In the genomic region with DNA sequence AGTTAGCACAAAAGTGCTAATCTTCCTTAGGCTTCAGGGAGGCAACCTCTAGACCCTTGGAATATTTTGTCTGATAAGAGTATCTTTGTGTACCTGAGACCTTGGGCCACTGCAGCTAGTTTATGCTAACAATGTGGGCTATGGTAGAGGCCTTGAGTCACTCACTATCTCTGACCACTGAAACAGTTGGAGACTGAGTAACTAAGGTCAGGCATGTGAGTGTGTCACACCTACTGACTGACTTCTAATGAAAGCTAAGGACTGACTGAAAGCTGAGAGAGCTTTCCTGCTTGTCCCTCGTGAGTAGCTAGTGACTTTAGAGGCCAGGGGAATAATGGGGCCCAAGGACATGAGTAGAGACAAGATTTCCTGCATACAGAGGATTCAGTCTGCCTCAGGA, we compare ENCODE assay signal across 16 mouse cellular contexts.
"Had no signal": no experiment of that assay in that cellular context is flagged by ENCODE, and none has a peak within 500 bp of the region (broad histone marks: within the 10 kb centered on the region; RNA-seq: fewer than 3 reads in every experiment).

No protein-coding gene starts in this region.

- H3K36me3 ChIP-seq: limb, embryonic 12.5 days; liver, embryonic 13.5 days; lung, embryonic 15.5 days; neural tube, embryonic 13.5 days had no signal

- ATAC-seq: liver, postnatal 0 days; midbrain, embryonic 16.5 days had no signal

- H3K9me3 ChIP-seq: limb, embryonic 12.5 days; liver, embryonic 13.5 days; lung, embryonic 15.5 days; megakaryocyte, embryonic 14.5 days; neural tube, embryonic 13.5 days had no signal

- H3K4me1 ChIP-seq: limb, embryonic 12.5 days; liver, embryonic 13.5 days; lung, embryonic 15.5 days; megakaryocyte, embryonic 14.5 days; neural tube, embryonic 13.5 days had no signal

- H3K27ac ChIP-seq: layer of hippocampus, adult 2 months; limb, embryonic 12.5 days; liver, embryonic 13.5 days; lung, embryonic 15.5 days; macrophage; neural tube, embryonic 13.5 days had no signal

- DNase-seq: kidney, postnatal 36 days; liver; liver, embryonic 13.5 days; liver, postnatal 0 days; lung, postnatal 14 days; right cerebral cortex, adult 18-20 months; right cerebral cortex, postnatal 25 days; thymus, postnatal 4 days had no signal

- H3K4me3 ChIP-seq: layer of hippocampus, adult 2 months; limb, embryonic 12.5 days; liver, embryonic 13.5 days; lung, embryonic 15.5 days; megakaryocyte, embryonic 14.5 days; neural tube, embryonic 13.5 days had no signal

- H3K9ac ChIP-seq: limb, embryonic 12.5 days; liver, embryonic 13.5 days; liver, postnatal 0 days; lung, embryonic 15.5 days; neural tube, embryonic 13.5 days had no signal

- H3K27me3 ChIP-seq: limb, embryonic 12.5 days; liver, embryonic 13.5 days; lung, embryonic 15.5 days; neural tube, embryonic 13.5 days had no signal

- H3K4me2 ChIP-seq: limb, embryonic 12.5 days; liver, embryonic 13.5 days; lung, embryonic 15.5 days; midbrain, embryonic 11.5 days; neural tube, embryonic 13.5 days had no signal
